Mouse (Mus musculus) liver, postnatal 0 days (tissue): ENCODE results near the gene Smarca4.

Source experiments
- CTCF ChIP-seq: sonication (generic); IDR thresholded peaks from 2 replicates; pipeline ENCODE4 v1.5.1; 2016; ENCODE audit warnings: antibody characterized with exemption, low read depth
- EP300 ChIP-seq: IDR thresholded peaks from 2 replicates; pipeline ENCODE4 v1.6.1; 2016; ENCODE audit warnings: antibody characterized with exemption, low read depth, mild to moderate bottlenecking

GRCm38 (mm10) chr9:21668946-21669345 lies 53.0 kb downstream of the Smarca4 start:
- TF ChIP-seq CTCF (no peak), EP300 (no peak)
